Mouse (Mus musculus): Measurements from ENCODE around the gene Slc4a1.
"Not testable (repeated sequence)": the region's sequence is repeated elsewhere in the genome, so short reads cannot be mapped to it uniquely, and the experiment has no call there.

Gene Slc4a1

GRCm38 (mm10) chr11:102398007-102398825 is 32.2 kb upstream of the Slc4a1 start:
- DNase-seq: peak; percentile 56

GRCm38 (mm10) chr11:102396671-102397141 is 30.7 kb upstream of the Slc4a1 start:
- peak; percentile 76 for DNase-seq

GRCm38 (mm10) chr11:102396263-102396662 is 30.3 kb upstream of the Slc4a1 start:
- DNase-seq: no peak

- DNase-seq: peak; percentile 21
These were observed 29.2 kb upstream of the Slc4a1 start for GRCm38 (mm10) chr11:102395250-102395649.

GRCm38 (mm10) chr11:102394421-102395124 is 28.6 kb upstream of the Slc4a1 start:
- DNase-seq: no peak

GRCm38 (mm10) chr11:102393719-102394420 is 27.9 kb upstream of the Slc4a1 start:
- peak; percentile 50 for DNase-seq

GRCm38 (mm10) chr11:102393238-102393634 is 27.2 kb upstream of the Slc4a1 start, which contains the start of gene Rundc3a:
Gene Rundc3a (plus strand): TSS chr11:102393403.
- peak; percentile 96 for DNase-seq

- DNase-seq: no peak
These were observed 26.6 kb upstream of the Slc4a1 start for GRCm38 (mm10) chr11:102392441-102393237.

GRCm38 (mm10) chr11:102389436-102389835 is 23.4 kb upstream of the Slc4a1 start:
- not testable (repeated sequence) for DNase-seq

- no peak for DNase-seq
These were observed 20.1 kb upstream of the Slc4a1 start for GRCm38 (mm10) chr11:102386121-102386520.

- no peak for DNase-seq
These were observed 19.1 kb upstream of the Slc4a1 start for GRCm38 (mm10) chr11:102385075-102385474.

GRCm38 (mm10) chr11:102384418-102384817 is 18.4 kb upstream of the Slc4a1 start:
- DNase-seq: peak; percentile 52

- DNase-seq: peak; percentile 27
These were observed 17.5 kb upstream of the Slc4a1 start for GRCm38 (mm10) chr11:102383365-102384136.

GRCm38 (mm10) chr11:102382794-102383193 is 16.8 kb upstream of the Slc4a1 start:
- no peak for DNase-seq

GRCm38 (mm10) chr11:102381341-102382100 is 15.5 kb upstream of the Slc4a1 start:
- DNase-seq: no peak

GRCm38 (mm10) chr11:102380091-102380490 is 14.1 kb upstream of the Slc4a1 start:
- no peak for DNase-seq

GRCm38 (mm10) chr11:102377186-102377585 is 11.2 kb upstream of the Slc4a1 start:
- no peak for DNase-seq

GRCm38 (mm10) chr11:102376196-102376835 is 10.3 kb upstream of the Slc4a1 start:
- DNase-seq: no peak

GRCm38 (mm10) chr11:102375196-102376173 is 9.5 kb upstream of the Slc4a1 start:
- no peak for DNase-seq
